Mouse (Mus musculus) CD4-positive helper T cell, adult 2 months (primary cell): ENCODE measurements around the gene Slc35b2.

Experiments
- DNase-seq: peaks from one replicate; pipeline ENCODE4 v3.0.0-alpha.2; 2012; ENCODE audit warnings: low read depth, missing footprints, low spot score

Slc35b2 gene

DNA sequence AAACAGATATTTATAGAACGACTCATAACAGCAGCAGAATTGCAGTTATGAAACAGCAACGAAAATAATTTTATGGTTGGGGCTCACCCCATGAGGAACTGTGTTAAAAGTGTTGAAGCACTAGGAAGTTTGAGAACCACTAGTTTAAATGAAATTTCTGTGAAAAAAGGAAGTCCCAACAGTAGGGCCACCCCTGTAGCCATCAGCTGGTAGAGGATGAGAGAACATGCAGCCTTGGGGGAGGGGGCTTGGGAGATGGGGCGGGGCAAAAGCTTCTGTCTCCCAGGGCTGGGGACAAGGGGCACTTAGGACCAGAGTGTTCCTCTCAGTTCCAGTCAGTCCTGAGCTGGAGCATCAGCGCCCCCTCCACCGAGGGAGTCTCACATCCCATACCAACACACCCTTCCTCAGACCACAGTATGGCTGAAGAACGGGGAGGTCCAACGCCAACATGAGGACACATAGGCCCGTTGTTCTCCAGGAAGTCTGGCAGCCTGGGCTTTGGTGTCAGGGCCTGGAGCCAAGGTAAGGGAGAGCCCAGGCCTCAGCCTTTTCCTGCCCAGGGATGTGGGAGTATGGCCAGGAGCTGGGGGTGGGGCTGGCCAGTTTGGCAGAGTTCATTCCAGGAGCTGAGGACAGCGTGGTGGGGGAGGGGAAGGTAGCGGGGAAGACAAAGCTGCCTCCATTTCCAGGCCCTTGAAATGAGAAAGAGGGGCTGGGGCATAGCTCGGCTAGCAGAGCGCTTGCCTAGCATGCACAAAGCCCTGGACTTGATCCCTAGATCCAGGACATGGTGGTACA is 20.6 kb downstream of the Slc35b2 start:
- no peak for DNase-seq

DNA sequence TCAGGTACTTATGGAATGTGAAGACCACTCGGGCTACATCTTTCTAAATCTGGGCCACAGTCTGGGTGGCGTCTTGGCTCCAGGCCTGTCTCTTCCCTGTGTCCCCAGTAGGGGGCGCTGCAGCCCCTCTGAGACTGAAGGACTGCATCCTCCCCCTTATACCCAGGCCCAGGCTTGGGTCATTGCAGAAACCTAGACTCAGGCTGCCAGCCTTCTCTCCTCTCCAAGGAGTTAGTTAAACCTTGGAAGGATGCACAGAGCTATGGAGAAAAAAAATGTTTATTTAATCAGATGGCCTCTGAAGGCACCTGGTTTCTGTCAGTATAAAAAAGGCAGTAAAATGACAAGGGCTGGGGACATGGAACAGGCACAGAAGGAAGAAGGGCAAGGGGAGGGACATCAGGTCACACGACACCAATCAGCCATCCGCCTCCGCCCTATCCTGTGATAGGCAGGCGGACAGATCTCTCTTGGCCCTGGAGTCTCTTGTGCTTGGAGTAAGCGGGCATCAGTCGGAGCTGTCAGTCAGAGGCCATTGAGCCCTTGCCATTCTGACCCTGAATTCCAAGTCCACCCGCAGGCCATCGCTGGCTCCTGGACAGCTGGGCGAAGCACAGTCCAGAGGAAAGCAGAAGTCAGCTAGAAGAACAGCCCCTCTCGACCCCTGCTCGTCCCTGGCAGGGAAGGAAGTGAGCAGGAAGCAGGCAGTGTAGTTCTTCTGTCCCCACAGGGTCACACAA is 21.4 kb downstream of the Slc35b2 start:
- DNase-seq: peak; percentile 60

DNA sequence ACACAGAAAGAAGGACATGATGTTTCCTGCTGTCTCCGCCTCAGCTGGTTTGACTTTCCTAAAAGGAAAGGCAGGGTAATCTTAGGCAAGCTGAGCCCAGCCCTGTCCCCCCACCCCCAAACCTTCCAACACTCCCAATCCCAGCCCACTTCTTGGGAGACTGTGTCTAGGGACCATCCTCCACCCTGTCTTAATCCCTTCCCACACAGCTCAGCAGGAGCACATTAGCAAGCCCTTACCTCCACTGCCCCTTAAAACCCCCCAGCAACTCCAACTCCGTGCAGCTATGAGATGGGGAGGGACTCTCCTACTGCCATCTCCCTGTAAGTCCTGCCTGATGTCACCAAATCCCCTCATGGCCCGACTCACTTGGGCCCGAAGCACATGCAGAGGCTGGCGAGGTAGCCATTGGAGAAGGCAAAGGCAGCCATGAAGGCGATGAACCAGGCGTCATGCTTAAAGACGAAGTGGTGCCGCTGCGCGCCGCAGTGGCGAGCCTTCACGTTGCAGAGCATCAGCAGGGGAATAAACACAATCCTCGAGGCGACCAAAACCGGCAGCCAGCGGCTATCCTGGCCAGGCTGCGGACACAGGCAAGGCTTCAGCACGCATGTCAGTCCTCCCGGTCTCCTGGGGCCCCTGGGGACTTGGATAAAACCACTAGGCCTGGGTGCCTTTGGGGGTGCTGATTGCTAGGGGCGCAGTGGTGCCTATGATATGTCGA is 22.2 kb downstream of the Slc35b2 start:
- DNase-seq: no peak

DNA sequence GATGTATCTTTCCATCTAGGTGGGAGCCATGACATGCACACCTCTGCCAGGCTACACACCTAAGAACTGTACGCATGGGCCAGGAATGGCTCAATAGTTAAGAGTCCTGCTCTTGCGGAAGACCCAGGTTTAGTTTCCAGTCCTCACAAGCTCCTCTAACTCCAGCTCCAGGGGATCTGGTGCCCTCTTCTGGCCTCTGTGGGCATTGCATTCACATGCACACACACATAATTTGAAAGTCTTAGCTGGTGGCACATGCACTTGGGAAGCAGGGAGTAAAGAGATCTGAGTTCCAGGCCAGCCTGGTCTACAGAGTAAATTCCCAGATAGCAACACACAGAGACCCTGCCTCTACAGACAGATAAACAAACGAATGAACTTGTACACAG is 22.8 kb downstream of the Slc35b2 start:
- DNase-seq: peak; percentile 40

DNA sequence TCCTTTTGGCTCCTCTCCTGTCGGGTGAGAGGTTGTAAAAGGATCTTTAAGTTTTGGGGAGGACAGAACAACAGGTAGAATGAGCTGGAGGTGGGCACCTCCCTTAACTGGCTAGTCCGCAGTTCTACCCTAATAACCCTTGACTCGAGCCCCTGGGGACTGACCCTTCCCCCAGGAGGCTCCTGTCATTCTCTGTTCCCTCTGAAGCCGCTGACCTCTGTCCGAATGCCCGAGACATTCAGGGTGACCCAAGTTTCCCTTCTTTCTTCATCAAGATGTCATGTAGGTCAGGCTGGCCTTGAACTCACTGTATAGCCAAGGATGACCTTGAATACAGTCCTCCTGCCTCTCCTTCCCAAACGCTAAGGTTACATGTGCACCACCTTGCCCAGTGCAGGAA is 24.7 kb downstream of the Slc35b2 start:
- DNase-seq: no peak

DNA sequence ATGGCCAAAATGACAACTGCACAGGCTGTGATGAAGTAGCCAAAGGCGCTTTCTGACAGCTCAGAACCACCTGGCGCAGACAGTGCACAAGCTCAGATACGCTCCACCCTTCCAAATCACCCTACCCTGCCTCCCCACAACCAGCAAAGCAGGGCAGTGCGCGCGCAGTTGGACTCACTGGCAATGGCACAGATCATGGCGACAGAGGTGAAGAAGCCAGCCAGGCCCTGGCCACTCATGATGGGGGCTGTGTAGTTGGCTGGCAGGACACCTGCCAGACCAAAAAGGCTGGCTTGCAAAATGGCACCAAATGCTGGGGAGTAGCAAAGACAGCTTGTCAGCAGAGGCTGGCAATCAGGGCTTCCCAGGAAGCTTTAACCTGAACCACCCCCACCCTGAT is 25.6 kb downstream of the Slc35b2 start:
- DNase-seq: no peak

DNA sequence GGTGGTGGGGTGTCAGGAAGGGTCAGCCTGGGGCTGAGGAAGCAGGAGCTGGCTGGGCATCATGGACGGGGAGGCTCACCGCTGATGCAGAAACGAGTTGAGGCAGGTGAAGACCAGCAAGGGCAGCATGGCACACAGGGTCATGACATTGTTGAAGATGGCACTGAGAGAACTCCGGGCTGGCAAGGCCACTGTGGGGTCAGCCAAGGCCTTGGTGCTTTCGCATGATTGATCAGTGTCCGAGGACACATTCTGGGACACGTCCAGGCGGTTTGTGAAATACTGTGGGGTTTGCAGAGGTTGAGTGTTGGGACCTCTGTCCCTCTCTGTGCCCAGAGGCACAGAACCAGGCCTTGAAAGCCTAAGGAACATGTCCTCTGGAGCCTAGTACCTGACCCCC is 26.2 kb downstream of the Slc35b2 start:
- no peak for DNase-seq

DNA sequence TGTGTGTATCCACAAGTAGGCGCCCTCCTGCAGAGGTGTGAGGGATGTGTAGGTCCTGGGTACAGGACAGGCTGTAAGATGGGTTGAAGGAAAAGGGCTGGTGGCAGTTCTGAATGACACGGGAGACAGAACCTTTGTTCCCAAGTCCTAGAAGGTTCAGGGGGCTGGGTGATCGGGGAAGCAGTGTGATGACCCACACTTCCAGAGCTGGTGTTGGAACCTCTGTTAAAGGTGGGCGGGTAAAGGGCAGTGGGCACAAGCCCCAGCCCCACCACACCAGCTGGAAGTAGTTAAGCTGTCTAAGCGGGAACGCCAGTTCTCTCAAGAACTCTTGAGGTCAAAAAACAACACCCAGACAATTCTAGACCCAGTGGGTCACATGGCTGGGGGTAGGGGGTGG is 26.7 kb downstream of the Slc35b2 start:
- DNase-seq: no peak

DNA sequence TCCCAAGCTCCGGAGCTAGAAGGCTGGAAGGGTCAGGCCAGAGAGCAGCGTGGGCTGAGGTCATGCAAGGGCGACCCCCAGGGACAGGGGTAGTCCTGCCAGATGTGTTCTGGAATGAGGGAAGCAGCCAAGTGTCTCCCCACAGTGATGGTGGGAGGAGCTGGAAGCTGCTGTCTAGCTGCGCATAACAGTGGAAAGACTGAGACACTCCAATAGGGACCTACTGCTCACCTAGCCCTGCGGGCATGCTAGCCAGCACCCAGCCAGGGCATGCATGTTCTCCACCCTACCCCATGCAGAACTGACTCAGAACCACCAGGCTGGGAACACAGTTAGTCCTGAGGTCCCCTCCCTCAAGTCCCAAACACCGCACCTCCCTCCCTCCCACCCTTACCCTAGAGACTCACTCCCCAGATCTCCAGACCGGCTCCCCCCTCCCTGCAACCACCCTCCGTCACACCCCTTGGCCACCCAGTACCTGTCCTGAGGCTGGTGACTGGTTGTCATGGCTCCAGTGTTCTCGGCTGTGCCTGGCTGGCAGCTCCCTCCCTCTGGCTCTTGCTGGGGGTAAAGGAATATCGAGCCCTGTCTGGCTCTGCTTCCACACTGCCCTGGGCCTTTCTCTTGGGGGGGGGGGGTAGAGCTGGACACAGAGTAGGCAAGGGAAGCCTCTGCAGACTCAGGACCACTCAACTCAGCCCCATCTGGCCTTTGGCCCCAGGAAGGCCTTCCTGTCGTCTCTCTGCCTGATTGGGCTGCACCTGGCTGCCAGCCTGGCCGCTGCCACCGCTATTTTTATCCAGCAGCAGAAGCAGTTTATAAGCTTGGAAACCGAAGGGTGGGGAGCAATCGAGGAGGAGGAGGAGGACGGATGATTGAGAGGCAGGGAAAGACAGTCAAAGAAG is 28.3 kb downstream of the Slc35b2 start:
- no peak for DNase-seq

DNA sequence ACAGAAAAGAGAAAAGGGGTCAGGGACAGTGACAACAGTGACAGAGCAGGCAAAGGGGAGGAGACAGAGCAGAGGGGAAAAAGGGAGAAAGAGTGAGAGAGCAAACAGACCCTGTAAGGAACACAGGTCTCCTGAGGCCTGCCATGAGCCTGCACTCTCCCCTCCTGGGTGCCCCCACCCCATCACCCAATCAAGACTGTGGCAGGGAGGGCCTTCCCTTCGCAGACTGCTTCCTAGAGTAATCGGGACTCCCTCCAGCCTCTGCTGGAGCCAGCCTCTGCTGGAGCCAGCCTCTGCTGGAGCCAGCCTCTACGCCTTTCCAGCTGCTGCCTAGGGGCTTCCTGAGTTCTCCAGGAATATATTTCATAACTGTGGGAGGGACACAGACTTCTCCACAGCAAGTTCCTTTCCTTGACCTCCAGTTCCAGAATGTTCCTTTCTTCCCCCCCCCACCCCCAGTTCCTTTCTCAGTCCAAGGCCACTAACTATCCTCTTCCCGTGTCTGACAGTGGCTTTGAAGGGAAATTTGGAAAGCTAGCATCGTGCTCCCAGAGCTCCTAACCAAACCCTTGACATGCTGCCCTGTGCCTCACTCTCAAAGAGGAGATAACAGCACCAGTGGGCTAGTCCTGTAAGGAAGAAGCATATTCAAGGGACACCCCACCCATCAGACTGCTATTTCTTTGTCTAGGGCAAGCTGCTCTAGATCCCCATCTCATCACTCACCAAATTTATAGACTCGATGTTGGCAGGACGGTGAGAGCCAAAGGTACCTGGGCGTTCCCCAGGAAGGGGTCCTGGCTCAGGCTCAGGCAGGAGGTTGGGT is 29.1 kb downstream of the Slc35b2 start:
- DNase-seq: no peak

DNA sequence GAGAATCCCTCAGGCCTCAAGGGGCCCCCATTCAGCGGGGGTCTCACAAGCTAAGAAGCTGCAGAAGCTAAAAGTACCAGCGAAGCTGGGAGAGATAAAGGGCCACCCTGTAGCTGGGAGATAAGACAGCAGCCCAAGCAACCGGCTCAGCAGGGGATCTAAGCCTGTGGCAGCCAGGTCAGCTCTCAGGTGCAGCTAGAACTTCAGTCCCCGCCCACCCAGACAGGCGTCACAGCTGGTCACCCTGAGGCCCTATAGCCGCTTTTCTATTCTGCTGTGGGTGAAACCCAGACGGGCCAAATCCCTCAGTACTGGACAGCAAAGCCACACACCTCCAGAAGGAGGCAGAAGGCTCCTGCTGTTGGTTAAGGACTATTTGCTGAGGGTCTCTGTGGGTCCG is 29.8 kb downstream of the Slc35b2 start:
- no peak for DNase-seq

DNA sequence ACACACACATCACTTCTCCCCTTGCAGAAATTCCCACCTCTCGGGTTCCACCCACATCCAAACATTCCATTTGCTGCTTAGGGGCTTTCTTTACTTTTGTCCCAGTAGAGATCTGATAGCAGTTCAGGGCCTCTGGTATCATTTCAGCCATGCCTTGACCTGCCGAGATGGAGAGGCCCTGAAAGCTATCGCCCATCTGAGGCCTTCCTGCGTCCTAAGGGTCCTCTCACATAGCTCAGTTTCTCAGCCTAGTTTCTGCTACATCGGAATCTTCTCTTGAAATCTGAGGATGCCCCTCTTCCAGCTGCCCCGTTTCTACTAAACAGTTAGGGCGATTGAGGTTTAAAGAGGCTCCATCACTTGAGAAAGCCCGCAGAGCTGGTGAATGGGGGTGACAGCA is 30.5 kb downstream of the Slc35b2 start:
- no peak for DNase-seq

DNA sequence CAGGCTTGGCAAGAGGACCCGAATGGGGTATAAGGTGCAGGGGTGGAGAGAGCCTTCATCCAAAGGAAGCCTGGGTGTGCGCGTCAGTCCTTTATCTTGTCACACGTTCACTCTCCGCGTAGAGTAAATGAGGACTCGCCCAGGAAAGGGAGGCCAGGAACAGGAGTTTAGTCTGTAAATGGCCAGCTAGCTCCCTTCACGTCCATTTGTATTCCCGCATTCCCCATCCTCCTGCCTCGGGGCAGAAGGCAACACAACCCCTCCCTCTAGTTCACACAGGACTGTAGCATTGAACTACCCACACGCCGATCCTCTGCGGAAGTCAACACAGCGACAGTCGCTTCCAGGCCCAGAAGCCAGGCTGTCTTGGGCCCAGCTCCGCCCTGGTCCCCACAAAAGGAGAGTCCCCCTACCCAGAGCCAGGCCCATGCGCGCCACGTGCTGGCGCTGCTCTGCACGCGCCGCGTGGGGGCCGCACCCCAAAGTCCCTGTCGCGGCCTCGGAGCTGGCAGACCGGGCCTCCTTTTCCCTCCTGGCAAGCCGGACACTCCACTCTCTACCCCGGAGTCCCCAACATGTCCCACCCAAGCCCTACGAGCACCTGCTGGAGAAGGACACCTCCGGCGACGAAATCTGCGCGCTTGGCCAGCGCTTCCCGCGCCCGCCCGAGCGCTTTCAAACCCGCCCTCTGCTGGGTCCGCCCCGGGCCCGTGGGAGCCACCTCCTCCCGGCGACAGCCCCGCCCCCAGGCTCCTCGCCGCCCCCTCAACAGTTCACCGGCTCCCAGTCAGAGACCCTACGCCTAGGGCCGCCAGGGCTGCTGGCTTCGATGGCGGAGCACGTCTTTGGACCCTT is 31.4 kb downstream of the Slc35b2 start:
- DNase-seq: peak; percentile 80

DNA sequence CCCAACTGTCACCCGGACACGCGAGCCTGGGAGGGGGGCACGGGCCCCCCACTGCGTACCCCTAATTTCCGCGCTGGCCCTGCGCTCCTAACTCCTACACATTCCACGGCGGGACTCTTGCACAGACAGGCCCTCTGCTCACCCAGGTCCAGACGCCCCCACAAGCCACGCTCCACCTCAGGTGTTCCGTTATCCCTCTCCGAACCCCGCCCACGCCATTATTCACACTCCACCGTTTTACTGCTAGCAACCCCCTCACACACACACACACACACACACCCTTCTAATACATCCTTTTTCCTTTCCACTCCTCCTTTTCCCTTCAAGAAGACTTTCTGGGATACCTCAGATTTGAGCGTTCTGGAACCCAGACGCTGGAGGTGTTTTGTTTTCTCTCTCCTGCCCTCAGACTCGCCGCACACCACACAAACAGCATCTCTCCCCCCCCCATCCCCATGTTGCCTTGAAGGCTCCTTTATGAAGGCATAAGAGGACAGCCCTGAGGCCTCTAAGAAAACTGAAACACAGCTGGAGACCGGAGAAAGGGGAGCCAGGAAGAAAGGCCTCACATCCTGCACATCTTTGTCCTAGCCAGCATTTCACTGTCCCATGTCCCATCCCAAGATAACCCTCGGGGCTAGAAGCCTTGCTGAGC is 32.2 kb downstream of the Slc35b2 start:
- peak; percentile 57 for DNase-seq

DNA sequence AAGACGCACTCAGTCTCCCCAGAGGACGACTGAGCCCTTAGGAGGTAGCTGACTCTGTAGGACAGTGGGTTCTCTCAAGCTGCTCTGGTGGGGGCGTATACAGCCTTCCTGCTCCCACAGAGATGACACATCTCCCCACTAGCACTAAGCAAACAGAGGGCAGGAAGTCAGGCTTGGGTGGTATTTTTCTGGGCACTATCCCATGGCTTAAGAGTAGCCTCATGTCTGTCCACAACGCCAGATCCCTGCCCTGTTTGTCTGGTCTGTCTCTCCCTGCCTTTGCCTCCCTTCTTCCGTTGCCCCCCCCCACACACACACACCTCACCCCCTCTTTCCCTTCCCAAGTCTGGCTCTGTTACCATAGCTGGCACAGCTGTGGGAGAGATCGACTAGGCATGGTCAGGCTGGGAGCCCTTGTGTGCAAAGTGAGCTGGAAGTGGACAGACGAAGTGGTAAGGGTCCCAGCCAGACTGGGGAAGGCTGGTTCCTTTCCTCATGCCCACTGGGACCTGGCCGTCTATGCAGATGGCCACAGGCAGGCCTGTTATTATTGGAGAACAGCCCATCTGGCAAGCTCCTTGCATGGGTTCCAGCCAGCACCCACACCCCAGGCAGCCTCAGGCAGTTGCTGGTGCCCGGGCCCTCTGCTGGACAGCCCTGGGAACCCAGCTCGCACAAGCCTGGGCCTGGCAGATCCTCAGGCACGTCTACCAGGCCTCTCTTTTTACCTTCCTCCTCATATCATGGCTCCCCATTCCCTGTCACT is 33.1 kb downstream of the Slc35b2 start:
- peak; percentile 53 for DNase-seq

DNA sequence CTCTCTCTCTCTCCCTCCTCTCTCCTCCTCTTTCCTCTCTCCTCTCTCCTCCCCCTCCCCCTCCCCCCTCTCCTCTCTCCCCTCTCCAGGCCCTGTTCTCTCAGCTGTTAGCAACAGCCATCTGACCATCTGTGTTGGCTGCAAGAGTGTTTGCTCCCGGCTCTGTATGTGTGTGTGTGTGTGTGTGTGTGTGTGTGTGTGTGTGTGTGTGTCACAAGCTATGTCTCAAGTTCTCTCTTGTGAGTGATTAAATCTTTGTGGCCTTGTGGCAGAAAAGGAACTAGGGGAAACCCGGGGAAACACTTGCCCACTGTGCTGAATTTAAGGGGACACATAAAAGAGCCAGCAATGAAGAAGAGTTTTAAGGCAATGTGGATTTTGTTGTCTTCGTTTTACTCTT is 34.1 kb downstream of the Slc35b2 start:
- DNase-seq: peak; percentile 41

DNA sequence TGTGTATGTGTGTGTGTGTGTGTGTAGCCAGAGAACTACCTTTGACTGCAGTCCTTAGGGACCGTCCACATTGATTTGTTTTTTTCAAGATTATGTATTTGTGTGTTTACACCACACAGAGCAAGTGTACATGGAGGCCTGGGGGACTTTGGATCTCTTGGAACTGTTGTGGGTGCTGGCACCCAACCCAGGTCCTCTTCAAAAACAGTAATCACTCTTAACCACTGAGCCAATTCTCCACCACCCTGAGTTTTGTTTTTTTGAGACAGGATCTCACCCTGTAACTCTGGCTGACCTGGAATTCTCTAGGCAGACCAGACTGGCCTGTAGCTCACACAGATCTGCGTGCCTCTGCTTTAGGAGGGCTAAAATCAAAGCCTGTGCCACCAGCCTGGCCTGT is 34.7 kb downstream of the Slc35b2 start:
- no peak for DNase-seq

DNA sequence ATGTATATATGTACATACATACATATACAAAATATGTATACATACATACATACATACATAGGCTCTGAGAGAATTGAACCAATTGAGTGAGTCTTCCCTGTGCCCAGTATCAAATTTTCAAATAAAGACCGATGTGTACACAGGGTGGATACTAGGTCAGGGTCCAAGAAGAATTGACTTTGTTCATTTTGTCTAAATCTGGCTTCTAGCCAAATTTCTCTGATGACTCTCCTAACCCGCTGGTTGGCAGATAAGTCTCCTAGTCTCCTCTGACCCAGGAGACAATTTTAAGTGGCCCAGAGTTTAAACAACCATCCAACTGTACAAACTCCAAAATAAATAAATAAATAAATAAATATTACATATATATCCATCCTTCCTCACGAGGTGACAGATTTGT is 35.2 kb downstream of the Slc35b2 start:
- no peak for DNase-seq
